Mouse (Mus musculus) heart, postnatal 14 days (tissue): Measurements from ENCODE around the gene Cep83. TPM values are rescaled to one million over a fixed set of nuclear protein-coding genes. Genes with fewer than 3 reads are reported as not detected.

Source experiments
- DNase-seq, 2 experiments: peaks; one replicate each; pipeline ENCODE4 v3.0.0; 2021 to 2022
- intact Hi-C: fragments of 180-260 bp; cut with DNase I; formaldehyde crosslinking; loops from one replicate; pipeline ENCODE4 v1.15.1; 2025
- total RNA-seq, 2 experiments: library from RNA; stranded (reverse); gene quantifications; 2 replicates each; pipeline ENCODE4 v1.2.3; 2021

Gene Cep83
- total RNA-seq, 2 experiments from 2014 or later = 20.1 to 21.5 TPM

- intact Hi-C loops = no loop called here
- peak in 1 of 2 experiments; percentile 11 for DNase-seq
Observed at GRCm38 (mm10) chr10:94747011-94747410, 58.6 kb downstream of the Cep83 start.

GRCm38 (mm10) chr10:94771496-94771895, 83.0 kb downstream of the Cep83 start:
- intact Hi-C loops = no loop called here
- no peak for DNase-seq

GRCm38 (mm10) chr10:94777576-94777975, 89.1 kb downstream of the Cep83 start:
- intact Hi-C loops = no loop called here
- no peak for DNase-seq

GRCm38 (mm10) chr10:94779319-94779718, 90.9 kb downstream of the Cep83 start:
- DNase-seq = no peak
- intact Hi-C loops = no loop called here

- intact Hi-C loops = no loop called here
- DNase-seq = no peak
Observed at GRCm38 (mm10) chr10:94780618-94781262, 92.3 kb downstream of the Cep83 start.

- DNase-seq = peak; percentile 45 to 77
- intact Hi-C loops = no loop called here
Observed at GRCm38 (mm10) chr10:94789205-94789604, 100.8 kb downstream of the Cep83 start.

GRCm38 (mm10) chr10:94793914-94794313, 105.5 kb downstream of the Cep83 start:
- intact Hi-C loops = no loop called here
- no peak for DNase-seq

- DNase-seq = no peak
- intact Hi-C loops = no loop called here
Observed at GRCm38 (mm10) chr10:94794666-94795244, 106.3 kb downstream of the Cep83 start.

- intact Hi-C loops = no loop called here
- DNase-seq = no peak
Observed at GRCm38 (mm10) chr10:94798128-94798527, 109.7 kb downstream of the Cep83 start.

GRCm38 (mm10) chr10:94799485-94800239, 111.2 kb downstream of the Cep83 start:
- DNase-seq = no peak
- intact Hi-C loops = no loop called here

- no peak for DNase-seq
- intact Hi-C loops = no loop called here
Observed at GRCm38 (mm10) chr10:94800677-94801354, 112.4 kb downstream of the Cep83 start.

- peak; percentile 34 to 44 for DNase-seq
- intact Hi-C loops = no loop called here
Observed at GRCm38 (mm10) chr10:94804029-94804908, 115.8 kb downstream of the Cep83 start.

GRCm38 (mm10) chr10:94804909-94805220, 116.4 kb downstream of the Cep83 start:
- DNase-seq = peak in 1 of 2 experiments; percentile 19
- intact Hi-C loops = loop anchor here (5.0 kb wide), 1 partner anchor 183 kb away; no protein-coding TSS in a partner anchor

- intact Hi-C loops = loop anchor here (5.0 kb wide), 1 partner anchor 185 kb away; no protein-coding TSS in a partner anchor
Observed at GRCm38 (mm10) chr10:94807323-94807722, 118.9 kb downstream of the Cep83 start.

GRCm38 (mm10) chr10:94808275-94808674, 119.8 kb downstream of the Cep83 start:
- DNase-seq = no peak
- intact Hi-C loops = loop anchor here (5.0 kb wide), 1 partner anchor 186 kb away; no protein-coding TSS in a partner anchor

More at GRCm38 (mm10) chr10:94807323-94807722, 118.9 kb downstream of the Cep83 start:
- DNase-seq = no peak

GRCm38 (mm10) chr10:94809946-94810472, 121.6 kb downstream of the Cep83 start:
- no peak for DNase-seq
- intact Hi-C loops = loop anchor here (5.0 kb wide), 1 partner anchor 188 kb away; no protein-coding TSS in a partner anchor

- intact Hi-C loops = no loop called here
- no peak for DNase-seq
Observed at GRCm38 (mm10) chr10:94811907-94812851, 123.7 kb downstream of the Cep83 start.

GRCm38 (mm10) chr10:94818127-94818526, 129.7 kb downstream of the Cep83 start:
- no peak for DNase-seq
- intact Hi-C loops = loop anchor here (5.0 kb wide), 1 partner anchor 116 kb away; no protein-coding TSS in a partner anchor
